Mouse (Mus musculus) frontal cortex, postnatal 25 days (tissue): ENCODE results near the gene Mau2.

ENCODE experiments used
- DNase-seq, 2 experiments: peaks; one replicate each; pipeline ENCODE4 v3.0.0; 2022; ENCODE audit warnings: low spot score in 2 of 2

The Mau2 gene

GRCm38 (mm10) chr8:69973442-69974161 lies 68.9 kb downstream of the Mau2 start:
- no peak for DNase-seq

- no peak for DNase-seq
Observed at GRCm38 (mm10) chr8:69973063-69973441, 69.5 kb downstream of the Mau2 start.

GRCm38 (mm10) chr8:69970880-69971279 lies 71.7 kb downstream of the Mau2 start:
- DNase-seq = no peak

GRCm38 (mm10) chr8:69967291-69967933 lies 75.1 kb downstream of the Mau2 start:
- no peak for DNase-seq
